Mouse (Mus musculus): ENCODE results near the gene Dnajc11. TPM values are rescaled to one million over a fixed set of nuclear protein-coding genes. Genes with fewer than 3 reads are reported as not detected.
A peak's percentile ranks its signal among the peaks of the same experiment; 100 is the strongest.

The Dnajc11 gene
- polyA plus RNA-seq, 1 experiment from 2014 or later = 23.0 TPM

- Histone ChIP-seq H3K4me3 (ENCODE audit: low read depth, low read length) (peak overlapping the region; percentile 98), H3K27me3 (replicated peaks; ENCODE audit: insufficient read depth, low read length) (no peaks in the 10 kb centered on the region), H3K4me2 (replicated peaks; ENCODE audit: low read depth, low read length) (peak overlapping the region; percentile 90), H3K36me3 (ENCODE audit: insufficient read depth, low read length) (peaks cover 18% of the 10 kb centered on the region; the same call in 1 of the 2 replicates), H3K4me1 (ENCODE audit: insufficient read depth, low read depth, low read length) (peaks cover 13% of the 10 kb centered on the region; the same call in 1 of the 2 replicates), H3K9ac (replicated peaks; ENCODE audit: low read depth) (peak overlapping the region; percentile 94), H3K27ac (ENCODE audit: low read length) (peak overlapping the region; percentile 85), H3K9me3 (ENCODE audit: low read length) (no peaks in the 10 kb centered on the region)
- no peak for TF ChIP-seq EP300 (IDR thresholded peaks at IDR 0.05)
- no peak for TF ChIP-seq CTCF (IDR thresholded peaks at IDR 0.05)
- DNase-seq (ENCODE audit: low spot score) (peak; percentile 26), ATAC-seq (peak; percentile 3)
- WGBS = 1% methylated on average over 57 of the region's 111 CpGs
Measured at GRCm38 (mm10) chr4:151995371-151996172, 62.1 kb downstream of the Dnajc11 start.

GRCm38 (mm10) chr4:151996173-151996950, 62.9 kb downstream of the Dnajc11 start, which contains the start of gene Phf13:
Gene Phf13 (minus strand): TSS chr4:151996258.
- WGBS = under 1% methylated on average over 72 of the region's 94 CpGs
- Histone ChIP-seq H3K9ac (replicated peaks; ENCODE audit: low read depth) (peak within 1 kb of the TSS; percentile 94), H3K27ac (ENCODE audit: low read length) (peak within 1 kb of the TSS; percentile 98), H3K9me3 (ENCODE audit: low read length) (no peaks in the 10 kb centered on the region), H3K4me1 (ENCODE audit: insufficient read depth, low read depth, low read length) (peaks cover 13% of the 10 kb centered on the region; the same call in 1 of the 2 replicates), H3K4me2 (replicated peaks; ENCODE audit: low read depth, low read length) (peak within 1 kb of the TSS; percentile 90), H3K27me3 (replicated peaks; ENCODE audit: insufficient read depth, low read length) (no peaks in the 10 kb centered on the region), H3K36me3 (ENCODE audit: insufficient read depth, low read length) (peaks cover 12% of the 10 kb centered on the region; the same call in 1 of the 2 replicates), H3K4me3 (ENCODE audit: low read depth, low read length) (peak within 1 kb of the TSS; percentile 98)
- DNase-seq (ENCODE audit: low spot score) = peak; percentile 99
- TF ChIP-seq CTCF (IDR thresholded peaks at IDR 0.05) (peak; percentile 19; the same call in 1 of the 2 replicates), EP300 (IDR thresholded peaks at IDR 0.05) (no peak)
- peak; percentile 96 for ATAC-seq

- Histone ChIP-seq H3K4me2 (replicated peaks; ENCODE audit: low read depth, low read length) (peak overlapping the region; percentile 62), H3K4me3 (ENCODE audit: low read depth, low read length) (peak overlapping the region; percentile 98), H3K9ac (replicated peaks; ENCODE audit: low read depth) (peak overlapping the region; percentile 94), H3K4me1 (ENCODE audit: insufficient read depth, low read depth, low read length) (peaks cover 13% of the 10 kb centered on the region; the same call in 1 of the 2 replicates), H3K27ac (ENCODE audit: low read length) (peak overlapping the region; percentile 98), H3K9me3 (ENCODE audit: low read length) (no peaks in the 10 kb centered on the region), H3K36me3 (ENCODE audit: insufficient read depth, low read length) (peaks cover 7% of the 10 kb centered on the region; the same call in 1 of the 2 replicates), H3K27me3 (replicated peaks; ENCODE audit: insufficient read depth, low read length) (no peaks in the 10 kb centered on the region)
- 1% methylated on average over 13 of the region's 13 CpGs for WGBS
- ATAC-seq (no peak), DNase-seq (ENCODE audit: low spot score) (no peak)
- TF ChIP-seq CTCF (IDR thresholded peaks at IDR 0.05) (no peak), EP300 (IDR thresholded peaks at IDR 0.05) (no peak)
Measured at GRCm38 (mm10) chr4:151996951-151997222, 63.4 kb downstream of the Dnajc11 start.

DNA sequence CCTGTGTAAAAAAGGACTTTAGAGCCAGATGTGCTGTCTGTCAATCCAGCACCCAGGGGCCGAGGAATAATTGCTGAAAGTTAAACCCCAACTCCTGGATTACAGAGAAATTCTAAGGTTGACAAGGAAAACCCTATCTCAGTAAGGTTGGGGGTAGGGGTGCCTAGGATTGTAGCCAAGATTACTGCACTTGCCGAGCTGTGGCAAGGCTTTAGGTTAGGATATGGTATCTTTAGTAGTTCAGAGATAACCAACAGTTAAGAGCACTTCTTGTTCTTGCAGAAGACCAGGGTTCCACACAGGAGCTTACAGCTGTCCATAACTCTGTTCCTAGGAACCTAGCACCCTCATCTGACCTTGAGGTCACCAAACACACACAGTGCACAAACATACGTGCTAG, 64.2 kb downstream of the Dnajc11 start:
- Histone ChIP-seq H3K9ac (replicated peaks; ENCODE audit: low read depth) (no peak overlapping the region), H3K4me1 (ENCODE audit: insufficient read depth, low read depth, low read length) (peaks cover 13% of the 10 kb centered on the region; the same call in 1 of the 2 replicates), H3K4me2 (replicated peaks; ENCODE audit: low read depth, low read length) (peak overlapping the region; percentile 62), H3K9me3 (ENCODE audit: low read length) (no peaks in the 10 kb centered on the region), H3K36me3 (ENCODE audit: insufficient read depth, low read length) (no peaks in the 10 kb centered on the region), H3K27ac (ENCODE audit: low read length) (0 out of 2 replicates have a peak overlapping the region, but pooled peaks have one; percentile 98), H3K4me3 (ENCODE audit: low read depth, low read length) (peak overlapping the region; percentile 98; the same call in 1 of the 2 replicates), H3K27me3 (replicated peaks; ENCODE audit: insufficient read depth, low read length) (no peaks in the 10 kb centered on the region)
- no peak for ATAC-seq
- TF ChIP-seq CTCF (IDR thresholded peaks at IDR 0.05) = no peak
- no peak for TF ChIP-seq EP300 (IDR thresholded peaks at IDR 0.05)
- DNase-seq (ENCODE audit: low spot score) = no peak
- WGBS = 63% methylated on average over 3 of the region's 3 CpGs

DNA sequence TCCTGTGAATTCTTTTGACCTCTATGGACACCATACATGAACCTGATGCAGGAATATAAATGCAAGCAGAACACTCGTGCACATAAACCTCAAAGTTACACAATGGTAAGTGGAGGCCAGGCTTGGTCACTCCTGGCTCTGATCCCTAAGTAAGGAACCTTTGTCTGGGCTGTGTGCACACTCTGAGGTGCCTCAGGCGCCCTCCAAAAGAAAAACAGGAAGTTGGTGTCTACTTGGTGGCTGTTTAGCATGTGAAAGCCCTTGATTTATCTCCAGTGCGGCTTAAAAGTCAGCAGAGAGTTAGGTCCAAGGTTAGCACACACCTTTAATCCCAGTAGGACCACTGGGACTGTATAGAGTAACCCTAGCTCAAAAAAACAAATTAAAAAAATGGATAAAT, 66.0 kb downstream of the Dnajc11 start:
- ATAC-seq = no peak
- peaks cover 9% of the 10 kb centered on the region; the same call in 1 of the 2 replicates for H3K4me1 ChIP-seq (ENCODE audit: insufficient read depth, low read depth, low read length)
- 33% methylated on average over 3 of the region's 3 CpGs for WGBS
- H3K4me2 ChIP-seq (replicated peaks; ENCODE audit: low read depth, low read length) = no peak overlapping the region
- no peak overlapping the region for H3K9ac ChIP-seq (replicated peaks; ENCODE audit: low read depth)
- H3K9me3 ChIP-seq (ENCODE audit: low read length) = no peaks in the 10 kb centered on the region
- no peak for DNase-seq (ENCODE audit: low spot score)
- TF ChIP-seq CTCF (IDR thresholded peaks at IDR 0.05) (no peak), EP300 (IDR thresholded peaks at IDR 0.05) (no peak)
- no peaks in the 10 kb centered on the region for H3K27me3 ChIP-seq (replicated peaks; ENCODE audit: insufficient read depth, low read length)
- H3K36me3 ChIP-seq (ENCODE audit: insufficient read depth, low read length) = no peaks in the 10 kb centered on the region
- no peak overlapping the region for H3K4me3 ChIP-seq (ENCODE audit: low read depth, low read length)
- H3K27ac ChIP-seq (ENCODE audit: low read length) = peak overlapping the region; percentile 6; the same call in 1 of the 2 replicates

GRCm38 (mm10) chr4:152000906-152001305, 67.4 kb downstream of the Dnajc11 start:
- DNase-seq (ENCODE audit: low spot score) = peak; percentile 94
- Histone ChIP-seq H3K4me3 (ENCODE audit: low read depth, low read length) (no peak overlapping the region), H3K4me1 (ENCODE audit: insufficient read depth, low read depth, low read length) (peaks cover 9% of the 10 kb centered on the region; the same call in 1 of the 2 replicates), H3K27me3 (replicated peaks; ENCODE audit: insufficient read depth, low read length) (no peaks in the 10 kb centered on the region), H3K4me2 (replicated peaks; ENCODE audit: low read depth, low read length) (no peak overlapping the region), H3K27ac (ENCODE audit: low read length) (peak overlapping the region; percentile 55), H3K9me3 (ENCODE audit: low read length) (no peaks in the 10 kb centered on the region), H3K36me3 (ENCODE audit: insufficient read depth, low read length) (no peaks in the 10 kb centered on the region), H3K9ac (replicated peaks; ENCODE audit: low read depth) (no peak overlapping the region)
- WGBS = 18% methylated on average over 4 of the region's 4 CpGs
- peak; percentile 25 for ATAC-seq
- TF ChIP-seq CTCF (IDR thresholded peaks at IDR 0.05) (no peak), EP300 (IDR thresholded peaks at IDR 0.05) (peak; percentile 44; the same call in 1 of the 2 replicates)

Measured in lung, postnatal 0 days (tissue).